Mouse (Mus musculus): Measurements from ENCODE around the gene 4930558K02Rik. TPM values are rescaled to one million over a fixed set of nuclear protein-coding genes. Genes with fewer than 3 reads are reported as not detected.

4930558K02Rik gene
- polyA plus RNA-seq, 1 experiment from 2014 or later, result not detected

GRCm38 (mm10) chr1:161942082-161942481, 37.4 kb downstream of the 4930558K02Rik start:
- 79% methylated on average over 2 of the region's 2 CpGs for WGBS (ENCODE audit: insufficient replicate concordance)
- H3K4me1 ChIP-seq (ENCODE audit: insufficient read depth), result no peaks in the 10 kb centered on the region

GRCm38 (mm10) chr1:161932286-161932685, 47.1 kb downstream of the 4930558K02Rik start:
- Histone ChIP-seq H3K36me3 (replicated peaks; ENCODE audit: insufficient read depth, low read length) (no peaks in the 10 kb centered on the region), H3K27me3 (ENCODE audit: insufficient read depth, low read length) (no peaks in the 10 kb centered on the region), H3K9me3 (ENCODE audit: low read length) (no peaks in the 10 kb centered on the region), H3K27ac (ENCODE audit: low read depth) (no peak overlapping the region), H3K9ac (replicated peaks) (no peak overlapping the region), H3K4me3 (ENCODE audit: low read depth, low read length) (no peak overlapping the region), H3K4me2 (ENCODE audit: low read depth, low read length) (no peak overlapping the region), H3K4me1 (ENCODE audit: insufficient read depth) (no peaks in the 10 kb centered on the region)
- TF ChIP-seq CTCF (IDR thresholded peaks at IDR 0.05; ENCODE audit: low read depth) (no peak), EP300 (IDR thresholded peaks at IDR 0.05; ENCODE audit: low read depth) (no peak)
- ATAC-seq, result no peak
- 72% methylated on average over 4 of the region's 4 CpGs for WGBS (ENCODE audit: insufficient replicate concordance)
- DNase-seq, result no peak

More at GRCm38 (mm10) chr1:161942082-161942481, 37.4 kb downstream of the 4930558K02Rik start:
- TF ChIP-seq CTCF (IDR thresholded peaks at IDR 0.05; ENCODE audit: low read depth) (no peak), EP300 (IDR thresholded peaks at IDR 0.05; ENCODE audit: low read depth) (no peak)
- no peak overlapping the region for H3K9ac ChIP-seq (replicated peaks)
- H3K36me3 ChIP-seq (replicated peaks; ENCODE audit: insufficient read depth, low read length), result no peaks in the 10 kb centered on the region
- no peak overlapping the region for H3K27ac ChIP-seq (ENCODE audit: low read depth)
- H3K27me3 ChIP-seq (ENCODE audit: insufficient read depth, low read length), result no peaks in the 10 kb centered on the region
- no peak overlapping the region for H3K4me2 ChIP-seq (ENCODE audit: low read depth, low read length)
- ATAC-seq, result no peak
- DNase-seq, result no peak
- no peak overlapping the region for H3K4me3 ChIP-seq (ENCODE audit: low read depth, low read length)
- no peaks in the 10 kb centered on the region for H3K9me3 ChIP-seq (ENCODE audit: low read length)

GRCm38 (mm10) chr1:161931817-161932216, 47.6 kb downstream of the 4930558K02Rik start:
- Histone ChIP-seq H3K9ac (replicated peaks) (no peak overlapping the region), H3K27ac (ENCODE audit: low read depth) (no peak overlapping the region), H3K4me3 (ENCODE audit: low read depth, low read length) (no peak overlapping the region), H3K27me3 (ENCODE audit: insufficient read depth, low read length) (no peaks in the 10 kb centered on the region), H3K9me3 (ENCODE audit: low read length) (no peaks in the 10 kb centered on the region), H3K36me3 (replicated peaks; ENCODE audit: insufficient read depth, low read length) (no peaks in the 10 kb centered on the region), H3K4me2 (ENCODE audit: low read depth, low read length) (no peak overlapping the region), H3K4me1 (ENCODE audit: insufficient read depth) (no peaks in the 10 kb centered on the region)
- TF ChIP-seq CTCF (IDR thresholded peaks at IDR 0.05; ENCODE audit: low read depth) (no peak), EP300 (IDR thresholded peaks at IDR 0.05; ENCODE audit: low read depth) (no peak)
- ATAC-seq, result no peak
- DNase-seq, result no peak
- WGBS (ENCODE audit: insufficient replicate concordance), result 91% methylated on average over 10 of the region's 10 CpGs

GRCm38 (mm10) chr1:161931313-161931712, 48.1 kb downstream of the 4930558K02Rik start:
- Histone ChIP-seq H3K9me3 (ENCODE audit: low read length) (no peaks in the 10 kb centered on the region), H3K4me3 (ENCODE audit: low read depth, low read length) (no peak overlapping the region), H3K27ac (ENCODE audit: low read depth) (no peak overlapping the region), H3K36me3 (replicated peaks; ENCODE audit: insufficient read depth, low read length) (no peaks in the 10 kb centered on the region), H3K4me2 (ENCODE audit: low read depth, low read length) (no peak overlapping the region), H3K27me3 (ENCODE audit: insufficient read depth, low read length) (no peaks in the 10 kb centered on the region), H3K9ac (replicated peaks) (no peak overlapping the region), H3K4me1 (ENCODE audit: insufficient read depth) (no peaks in the 10 kb centered on the region)
- TF ChIP-seq CTCF (IDR thresholded peaks at IDR 0.05; ENCODE audit: low read depth), result no peak
- no peak for TF ChIP-seq EP300 (IDR thresholded peaks at IDR 0.05; ENCODE audit: low read depth)
- DNase-seq (no peak), ATAC-seq (no peak)
- WGBS (ENCODE audit: insufficient replicate concordance), result 65% methylated on average over 4 of the region's 4 CpGs

- H3K4me2 ChIP-seq (ENCODE audit: low read depth, low read length), result no peak overlapping the region
- no peaks in the 10 kb centered on the region for H3K27me3 ChIP-seq (ENCODE audit: insufficient read depth, low read length)
- WGBS (ENCODE audit: insufficient replicate concordance), result 75% methylated on average over 2 of the region's 2 CpGs
- no peak for TF ChIP-seq CTCF (IDR thresholded peaks at IDR 0.05; ENCODE audit: low read depth)
- no peak for TF ChIP-seq EP300 (IDR thresholded peaks at IDR 0.05; ENCODE audit: low read depth)
- H3K9me3 ChIP-seq (ENCODE audit: low read length), result no peaks in the 10 kb centered on the region
- no peak overlapping the region for H3K27ac ChIP-seq (ENCODE audit: low read depth)
- ATAC-seq (no peak), DNase-seq (no peak)
- no peak overlapping the region for H3K4me3 ChIP-seq (ENCODE audit: low read depth, low read length)
- H3K9ac ChIP-seq (replicated peaks), result no peak overlapping the region
- H3K4me1 ChIP-seq (ENCODE audit: insufficient read depth), result no peaks in the 10 kb centered on the region
- H3K36me3 ChIP-seq (replicated peaks; ENCODE audit: insufficient read depth, low read length), result no peaks in the 10 kb centered on the region
Measured at GRCm38 (mm10) chr1:161927976-161928375, 51.5 kb downstream of the 4930558K02Rik start.

GRCm38 (mm10) chr1:161925281-161925805, 54.1 kb downstream of the 4930558K02Rik start:
- no peak overlapping the region for H3K4me2 ChIP-seq (ENCODE audit: low read depth, low read length)
- H3K36me3 ChIP-seq (replicated peaks; ENCODE audit: insufficient read depth, low read length), result no peaks in the 10 kb centered on the region
- H3K9me3 ChIP-seq (ENCODE audit: low read length), result no peaks in the 10 kb centered on the region
- no peaks in the 10 kb centered on the region for H3K4me1 ChIP-seq (ENCODE audit: insufficient read depth)
- H3K4me3 ChIP-seq (ENCODE audit: low read depth, low read length), result no peak overlapping the region
- DNase-seq (no peak), ATAC-seq (no peak)
- WGBS (ENCODE audit: insufficient replicate concordance), result 85% methylated on average over 13 of the region's 13 CpGs
- H3K27me3 ChIP-seq (ENCODE audit: insufficient read depth, low read length), result no peaks in the 10 kb centered on the region
- no peak overlapping the region for H3K9ac ChIP-seq (replicated peaks)
- TF ChIP-seq CTCF (IDR thresholded peaks at IDR 0.05; ENCODE audit: low read depth), result no peak
- no peak for TF ChIP-seq EP300 (IDR thresholded peaks at IDR 0.05; ENCODE audit: low read depth)
- no peak overlapping the region for H3K27ac ChIP-seq (ENCODE audit: low read depth)

GRCm38 (mm10) chr1:161924321-161924720, 55.1 kb downstream of the 4930558K02Rik start:
- H3K4me2 ChIP-seq (ENCODE audit: low read depth, low read length), result no peak overlapping the region
- no peak overlapping the region for H3K9ac ChIP-seq (replicated peaks)
- no peak for TF ChIP-seq EP300 (IDR thresholded peaks at IDR 0.05; ENCODE audit: low read depth)
- TF ChIP-seq CTCF (IDR thresholded peaks at IDR 0.05; ENCODE audit: low read depth), result no peak

More at GRCm38 (mm10) chr1:161924321-161924720, 55.1 kb downstream of the 4930558K02Rik start:
- no peak overlapping the region for H3K27ac ChIP-seq (ENCODE audit: low read depth)
- H3K9me3 ChIP-seq (ENCODE audit: low read length), result no peaks in the 10 kb centered on the region
- no peak for DNase-seq
- H3K4me1 ChIP-seq (ENCODE audit: insufficient read depth), result no peaks in the 10 kb centered on the region
- H3K27me3 ChIP-seq (ENCODE audit: insufficient read depth, low read length), result no peaks in the 10 kb centered on the region
- H3K4me3 ChIP-seq (ENCODE audit: low read depth, low read length), result no peak overlapping the region
- H3K36me3 ChIP-seq (replicated peaks; ENCODE audit: insufficient read depth, low read length), result no peaks in the 10 kb centered on the region
- 81% methylated on average over 3 of the region's 3 CpGs for WGBS (ENCODE audit: insufficient replicate concordance)
- ATAC-seq, result no peak

Data from liver, postnatal 0 days (tissue).